In the genomic region with DNA sequence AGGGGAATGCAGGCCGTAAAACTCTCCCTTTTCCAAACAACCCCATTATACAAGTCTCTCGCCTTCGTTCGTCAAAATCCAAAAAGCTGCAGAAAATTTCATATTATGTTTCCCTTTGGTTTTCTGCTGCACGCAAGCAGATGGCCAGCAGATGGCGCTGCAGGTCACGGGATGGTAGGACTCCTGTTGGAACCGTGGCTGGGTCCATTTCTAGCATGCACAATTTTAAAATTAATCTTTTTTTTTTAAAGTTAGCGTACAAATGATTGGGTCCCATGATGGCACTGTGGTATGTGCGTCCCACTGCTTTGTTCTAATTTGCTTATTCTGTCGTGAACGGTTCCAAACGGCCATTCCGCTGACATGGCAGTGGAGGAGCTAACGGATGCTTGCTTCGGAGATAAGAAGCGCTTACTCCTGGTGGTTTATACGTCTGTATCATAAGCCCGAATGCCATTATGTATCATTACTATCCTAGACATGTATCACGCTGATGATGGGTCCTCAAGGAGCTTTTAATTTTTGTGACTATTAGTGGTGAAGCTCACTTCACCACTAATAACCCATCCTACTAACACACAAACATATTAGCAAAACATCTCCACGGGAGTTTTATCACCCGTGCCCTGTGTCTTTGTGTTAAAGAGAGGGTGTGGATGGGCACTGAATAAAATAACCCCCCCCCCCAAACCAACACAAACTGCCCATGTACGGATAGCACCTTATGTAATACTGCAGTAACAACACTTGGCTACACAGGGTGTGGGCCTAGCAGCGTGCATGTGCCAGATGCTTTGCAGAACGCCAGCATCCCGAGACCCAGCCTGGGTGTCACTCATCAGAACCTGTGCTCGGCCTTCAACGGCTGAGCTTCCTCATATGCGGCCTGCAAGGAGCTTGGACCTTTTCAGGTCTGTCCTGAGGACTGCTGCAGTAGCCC, we compare ENCODE assay signal across 9 mouse cellular contexts.
DNase-seq lines count a peak whose midpoint lies in the region; ATAC-seq and TF ChIP-seq lines count a peak whose summit lies in the region.
"Had no signal": no experiment of that assay in that cellular context is flagged by ENCODE, and none has a peak within 500 bp of the region (broad histone marks: within the 10 kb centered on the region; RNA-seq: fewer than 3 reads in every experiment).

No protein-coding gene starts in this region.

- no peak overlapping the region for H3K9ac ChIP-seq in hindbrain, embryonic 15.5 days
- H3K9ac ChIP-seq in limb, embryonic 14.5 days (ENCODE audit: low read depth, low read length, severe bottlenecking): no peak overlapping the region
- no peak overlapping the region for H3K9ac ChIP-seq in neural tube, embryonic 11.5 days (ENCODE audit: low read length)
- H3K9ac ChIP-seq: neural tube, embryonic 12.5 days had no signal

- WGBS in hindbrain, embryonic 15.5 days: 57% methylated on average over 29 of the region's 29 CpGs
- 65% methylated on average over 29 of the region's 29 CpGs for WGBS in limb, embryonic 14.5 days
- WGBS in neural tube, embryonic 11.5 days: 68% methylated on average over 29 of the region's 29 CpGs

- peak; percentile 51; the same call in 1 of the 2 replicates for ATAC-seq in hindbrain, embryonic 15.5 days (ENCODE audit: low FRiP score, low read depth)
- ATAC-seq in limb, embryonic 14.5 days (ENCODE audit: low FRiP score, low read depth): no peak
- ATAC-seq in neural tube, embryonic 11.5 days (ENCODE audit: insufficient read depth, low FRiP score, low TSS enrichment): no peak; the same call in 1 of the 2 replicates

- H3K27ac ChIP-seq in hindbrain, embryonic 15.5 days (replicated peaks): no peak overlapping the region
- H3K27ac ChIP-seq in limb, embryonic 14.5 days (replicated peaks; ENCODE audit: low read depth, low read length): no peak overlapping the region
- no peak overlapping the region for H3K27ac ChIP-seq in neural tube, embryonic 11.5 days (ENCODE audit: low read depth, low read length)
- H3K27ac ChIP-seq: neural tube, embryonic 12.5 days had no signal

- H3K27me3 ChIP-seq in hindbrain, embryonic 15.5 days: no peaks in the 10 kb centered on the region
- H3K27me3 ChIP-seq in limb, embryonic 14.5 days (ENCODE audit: control insufficient read depth, insufficient read depth, low read length): no peaks in the 10 kb centered on the region
- no peaks in the 10 kb centered on the region for H3K27me3 ChIP-seq in neural tube, embryonic 11.5 days (ENCODE audit: control insufficient read depth, insufficient read depth, low read length)
- H3K27me3 ChIP-seq: neural tube, embryonic 12.5 days had no signal

- peak; percentile 1 for DNase-seq in heart, adult 8-10 months (ENCODE audit: low spot score)
- DNase-seq in heart, postnatal 25 days (ENCODE audit: low spot score): no peak
- peak; percentile 56 for DNase-seq in ZHBTc4 (ENCODE audit: low read depth, low spot score)
- DNase-seq in embryo, embryonic 11 days: peak; percentile 80
- DNase-seq in limb, embryonic 14.5 days (ENCODE audit: low spot score): peak; percentile 39
- peak; percentile 71 for DNase-seq in neural tube, embryonic 11.5 days (ENCODE audit: low spot score)
- DNase-seq in urinary bladder, adult 2 months (ENCODE audit: low spot score): peak; percentile 36

- intact Hi-C loops in heart, postnatal 25 days (cut with DNase I): loop anchor here (5.0 to 10.0 kb wide), 4 partner anchors 138 to 556 kb away; partner anchors contain the start of genes Irak3 and Tmbim4

- H3K4me2 ChIP-seq in hindbrain, embryonic 15.5 days: no peak overlapping the region
- no peak overlapping the region for H3K4me2 ChIP-seq in limb, embryonic 14.5 days (replicated peaks; ENCODE audit: low read depth, low read length, severe bottlenecking)
- H3K4me2 ChIP-seq in neural tube, embryonic 11.5 days (ENCODE audit: low read depth): no peak overlapping the region
- H3K4me2 ChIP-seq: neural tube, embryonic 12.5 days had no signal

- H3K4me1 ChIP-seq in hindbrain, embryonic 15.5 days (replicated peaks): peaks cover 13% of the 10 kb centered on the region; the same call in 1 of the 2 replicates
- H3K4me1 ChIP-seq in limb, embryonic 14.5 days (ENCODE audit: control insufficient read depth, insufficient read depth, low read length): peaks cover 13% of the 10 kb centered on the region; the same call in 1 of the 2 replicates
- no peaks in the 10 kb centered on the region for H3K4me1 ChIP-seq in neural tube, embryonic 11.5 days (ENCODE audit: control insufficient read depth, insufficient read depth, low read length)

- no peaks in the 10 kb centered on the region for H3K36me3 ChIP-seq in hindbrain, embryonic 15.5 days
- H3K36me3 ChIP-seq in limb, embryonic 14.5 days (ENCODE audit: control insufficient read depth, insufficient read depth, low read length): no peaks in the 10 kb centered on the region
- H3K36me3 ChIP-seq in neural tube, embryonic 11.5 days (ENCODE audit: control insufficient read depth, insufficient read depth, low read length): no peaks in the 10 kb centered on the region
- H3K36me3 ChIP-seq: neural tube, embryonic 12.5 days had no signal

- H3K9me3 ChIP-seq in hindbrain, embryonic 15.5 days: no peaks in the 10 kb centered on the region
- H3K9me3 ChIP-seq in limb, embryonic 14.5 days (ENCODE audit: control insufficient read depth, low read length): no peaks in the 10 kb centered on the region
- no peaks in the 10 kb centered on the region for H3K9me3 ChIP-seq in neural tube, embryonic 11.5 days (ENCODE audit: control insufficient read depth, low read length)
- H3K9me3 ChIP-seq: neural tube, embryonic 12.5 days had no signal

- TF ChIP-seq POLR2A in limb, embryonic 14.5 days (IDR thresholded peaks at IDR 0.05; ENCODE audit: borderline replicate concordance, extremely low read depth, insufficient read depth, insufficient read length): no peak

- no peak overlapping the region for H3K4me3 ChIP-seq in hindbrain, embryonic 15.5 days
- H3K4me3 ChIP-seq in limb, embryonic 14.5 days (replicated peaks; ENCODE audit: low read length): no peak overlapping the region
- no peak overlapping the region for H3K4me3 ChIP-seq in neural tube, embryonic 11.5 days (ENCODE audit: low read depth, low read length)
- H3K4me3 ChIP-seq: neural tube, embryonic 12.5 days had no signal
